Mouse (Mus musculus) gastrocnemius, adult 8-10 months (tissue): ENCODE measurements around the gene Olfr555. TPM values are rescaled to one million over a fixed set of nuclear protein-coding genes. Genes with fewer than 3 reads are reported as not detected.
A peak's percentile ranks its signal among the peaks of the same experiment; 100 is the strongest.
"Not testable (repeated sequence)": the region's sequence is repeated elsewhere in the genome, so short reads cannot be mapped to it uniquely, and the experiment has no call there.

ENCODE experiments used
- DNase-seq, 2 experiments: peaks; one replicate each; pipeline ENCODE4 v3.0.0; 2022; ENCODE audit warnings: low spot score in 2 of 2
- total RNA-seq, 4 experiments: library from RNA; stranded (reverse); gene quantifications; 2 replicates each; pipeline ENCODE4 v1.2.4; 2022

The Olfr555 gene
- not detected for total RNA-seq

- DNase-seq: no peak
These were observed at the start of gene Olfr555 for GRCm38 (mm10) chr7:102658523-102658922. Gene Olfr555 (plus strand): TSS chr7:102658823.

- DNase-seq: no peak
These were observed 40.5 kb upstream of the Olfr555 start, which contains the start of gene Olfr553 for GRCm38 (mm10) chr7:102618118-102618517. Gene Olfr553 (minus strand): TSS chr7:102618218.

GRCm38 (mm10) chr7:102619608-102620007, 39.0 kb upstream of the Olfr555 start:
- DNase-seq: no peak

GRCm38 (mm10) chr7:102620368-102620767, 38.3 kb upstream of the Olfr555 start:
- not testable (repeated sequence) for DNase-seq

GRCm38 (mm10) chr7:102636665-102637064, 22.0 kb upstream of the Olfr555 start:
- DNase-seq: peak in 1 of 2 experiments; percentile 3

- DNase-seq: no peak
These were observed 20.5 kb upstream of the Olfr555 start, which contains the start of gene Olfr554 for GRCm38 (mm10) chr7:102638132-102638531. Gene Olfr554 (plus strand): TSS chr7:102638432.

GRCm38 (mm10) chr7:102644945-102645344, 13.7 kb upstream of the Olfr555 start:
- not testable (repeated sequence) for DNase-seq

GRCm38 (mm10) chr7:102664599-102664998, 6.0 kb downstream of the Olfr555 start, which contains the start of gene Olfr556:
Gene Olfr556 (plus strand): TSS chr7:102664899.
- no peak for DNase-seq

- DNase-seq: no peak
These were observed 6.8 kb downstream of the Olfr555 start for GRCm38 (mm10) chr7:102665378-102665777.

GRCm38 (mm10) chr7:102676225-102676624, 17.6 kb downstream of the Olfr555 start:
- no peak for DNase-seq

GRCm38 (mm10) chr7:102681916-102682315, 23.3 kb downstream of the Olfr555 start:
- DNase-seq: no peak

GRCm38 (mm10) chr7:102686944-102687501, 28.4 kb downstream of the Olfr555 start, which contains the start of gene Trim68:
Gene Trim68 (minus strand): TSS chr7:102687327.
- peak; percentile 78 to 85 for DNase-seq

GRCm38 (mm10) chr7:102695358-102696125, 36.9 kb downstream of the Olfr555 start, which contains the start of gene Olfr557:
Gene Olfr557 (plus strand): TSS chr7:102695910.
- DNase-seq: no peak

- no peak for DNase-seq
These were observed 39.8 kb downstream of the Olfr555 start for GRCm38 (mm10) chr7:102698461-102698860.

GRCm38 (mm10) chr7:102701915-102702314, 43.3 kb downstream of the Olfr555 start, which contains the start of gene Olfr558:
Gene Olfr558 (plus strand): TSS chr7:102702215.
- no peak for DNase-seq

Other genes with a start within 250 kb of the Olfr555 start
- gene Rrm1, start 217.1 kb upstream of the Olfr555 start, total RNA-seq: 10 to 100 TPM; 16.9 to 19.9 (median 17.9) TPM
- not detected for gene Olfr543, start 177.1 kb upstream of the Olfr555 start, total RNA-seq
- not detected for gene Olfr544, start 170.5 kb upstream of the Olfr555 start, total RNA-seq
- gene Olfr545, start 159.2 kb upstream of the Olfr555 start, total RNA-seq: not detected
- gene Olfr547, start 124.1 kb upstream of the Olfr555 start, total RNA-seq: not detected
- gene Olfr548-ps1, start 117.9 kb upstream of the Olfr555 start, total RNA-seq: not detected
- gene Olfr549, start 109.0 kb upstream of the Olfr555 start, total RNA-seq: not detected
- gene Trim21, start 93.3 kb upstream of the Olfr555 start, total RNA-seq: 1 to 10 TPM; 1.9 to 2.5 (median 2.1) TPM
- not detected for gene Olfr550, start 87.4 kb upstream of the Olfr555 start, total RNA-seq
- not detected for gene Olfr551, start 66.9 kb upstream of the Olfr555 start, total RNA-seq
- gene Olfr552, start 61.1 kb upstream of the Olfr555 start, total RNA-seq: under 1 TPM in 2 of 4 experiments, not detected in 2; 0.10 to 0.13 TPM
- gene Olfr553, start 40.6 kb upstream of the Olfr555 start, total RNA-seq: not detected
- gene Olfr554, start 20.4 kb upstream of the Olfr555 start, total RNA-seq: not detected
- gene Olfr556, start 6.1 kb downstream of the Olfr555 start, total RNA-seq: not detected
- gene Trim68, start 28.5 kb downstream of the Olfr555 start, total RNA-seq: 1 to 10 TPM; 3.8 to 5.3 (median 4.6) TPM
- not detected for gene Olfr557, start 37.1 kb downstream of the Olfr555 start, total RNA-seq
- gene Olfr558, start 43.4 kb downstream of the Olfr555 start, total RNA-seq: 1 to 10 TPM in 2 of 4 experiments, under 1 TPM in 2; 0.75 to 1.1 (median 0.98) TPM
- gene Olfr33, start 60.2 kb downstream of the Olfr555 start, total RNA-seq: not detected
- not detected for gene Olfr559, start 68.7 kb downstream of the Olfr555 start, total RNA-seq
- not detected for gene Olfr560, start 100.5 kb downstream of the Olfr555 start, total RNA-seq
- gene Olfr78, start 100.6 kb downstream of the Olfr555 start, total RNA-seq: under 1 TPM in 3 of 4 experiments, not detected in 1; 0.29 to 0.34 (median 0.32) TPM
- gene Olfr561, start 112.4 kb downstream of the Olfr555 start, total RNA-seq: not detected
- gene Olfr564, start 144.7 kb downstream of the Olfr555 start, total RNA-seq: not detected
- not detected for gene Olfr566, start 199.9 kb downstream of the Olfr555 start, total RNA-seq
- not detected for gene Olfr568, start 218.3 kb downstream of the Olfr555 start, total RNA-seq
- not detected for gene Olfr569, start 232.1 kb downstream of the Olfr555 start, total RNA-seq
- gene Olfr570, start 235.8 kb downstream of the Olfr555 start, total RNA-seq: not detected